Mouse (Mus musculus): Measurements from ENCODE around the gene Eipr1.

DNA sequence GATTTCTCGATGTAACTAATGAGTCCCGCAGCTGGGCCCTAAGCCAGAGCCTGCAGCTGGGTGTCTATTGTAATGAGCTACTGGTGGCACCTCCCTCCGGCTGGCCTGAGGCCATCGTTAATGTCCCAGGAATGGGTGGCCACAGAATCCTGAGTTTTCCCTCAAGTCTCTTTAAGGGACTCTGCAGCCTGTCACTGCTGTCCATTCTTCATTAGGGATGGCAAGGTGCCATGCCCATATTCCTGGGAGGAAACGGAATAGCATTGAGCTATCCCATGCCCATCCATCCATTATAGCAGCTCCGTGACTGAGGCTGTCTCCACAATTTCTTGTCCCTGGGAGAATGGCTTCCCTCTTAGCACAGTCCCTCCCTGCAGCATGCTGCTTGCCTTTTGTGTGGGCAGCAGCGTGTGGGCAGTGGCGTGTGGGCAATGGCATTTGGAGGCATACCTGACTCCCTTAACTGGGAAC is 123.2 kb downstream of the Eipr1 start:
- TF ChIP-seq CTCF (IDR thresholded peaks at IDR 0.05; ENCODE audit: low read depth, low read length) (no peak), POLR2A (IDR thresholded peaks at IDR 0.05; ENCODE audit: insufficient read depth, low read length) (no peak), EP300 (IDR thresholded peaks at IDR 0.05; ENCODE audit: insufficient read depth, low read depth, low read length) (no peak)

Data from ES-Bruce4 (cell line).